Mouse (Mus musculus): ENCODE results near the gene Ncapd2.

The Ncapd2 gene

DNA sequence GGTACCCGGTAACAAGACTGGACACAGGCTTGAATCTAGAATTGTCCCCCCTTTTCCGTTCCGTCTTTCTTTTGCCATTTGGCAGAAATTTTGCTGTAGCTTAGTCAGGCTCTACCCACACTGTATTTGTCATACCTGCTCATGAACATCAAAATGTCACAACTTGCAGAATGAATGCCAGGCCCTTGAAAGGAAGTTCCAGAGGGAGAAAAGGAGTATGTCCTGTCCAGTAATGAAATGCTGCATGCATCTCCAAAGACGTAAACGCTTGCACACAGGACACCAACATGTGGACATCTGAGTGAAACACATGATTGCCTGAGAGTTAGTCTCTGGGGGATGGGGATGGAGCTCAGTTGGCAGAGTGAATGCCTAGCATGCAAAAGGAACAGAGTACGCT lies 22.2 kb upstream of the Ncapd2 start:
- no peak for DNase-seq (ENCODE audit: low spot score in 2 of 2)

DNA sequence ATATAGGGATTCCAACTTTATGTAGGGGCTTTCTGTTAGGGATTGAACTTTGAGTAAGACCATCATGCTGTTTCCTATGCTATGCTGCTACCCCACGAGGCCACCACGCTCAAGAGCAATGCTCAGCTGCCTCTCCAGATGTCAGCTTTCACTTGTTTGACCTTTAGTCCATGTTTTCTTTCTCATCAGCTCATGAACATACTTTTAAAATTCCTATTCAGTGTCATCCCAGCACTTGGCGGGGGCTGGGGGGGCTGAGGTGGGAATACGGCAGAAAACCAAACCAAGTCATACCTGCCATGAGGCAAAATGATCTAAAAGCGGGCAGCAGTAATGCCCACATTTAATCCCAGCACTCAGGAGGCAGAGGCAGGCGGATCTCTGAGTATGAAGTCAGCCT lies 21.6 kb upstream of the Ncapd2 start:
- DNase-seq (ENCODE audit: low spot score in 2 of 2) = no peak

DNA sequence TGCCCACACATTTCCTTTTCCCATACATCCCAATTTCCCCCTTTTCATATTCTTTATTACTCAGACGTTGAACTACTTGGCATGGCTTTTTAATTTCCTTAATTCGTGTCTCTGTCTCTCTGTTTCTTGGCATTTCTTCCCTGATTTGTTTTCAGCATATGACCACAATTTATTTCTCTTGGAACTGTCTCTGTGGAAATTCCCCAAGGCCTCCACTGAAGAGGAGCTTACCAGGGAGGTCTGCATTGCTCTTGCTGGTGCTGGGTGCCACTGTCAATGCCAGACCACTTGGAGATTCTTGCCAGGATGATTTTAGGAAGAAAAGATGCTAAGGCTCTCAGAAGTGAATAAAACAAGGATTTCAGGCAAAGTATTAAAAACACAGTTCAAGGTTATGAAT lies 21.1 kb upstream of the Ncapd2 start:
- no peak for DNase-seq (ENCODE audit: low spot score in 2 of 2)

DNA sequence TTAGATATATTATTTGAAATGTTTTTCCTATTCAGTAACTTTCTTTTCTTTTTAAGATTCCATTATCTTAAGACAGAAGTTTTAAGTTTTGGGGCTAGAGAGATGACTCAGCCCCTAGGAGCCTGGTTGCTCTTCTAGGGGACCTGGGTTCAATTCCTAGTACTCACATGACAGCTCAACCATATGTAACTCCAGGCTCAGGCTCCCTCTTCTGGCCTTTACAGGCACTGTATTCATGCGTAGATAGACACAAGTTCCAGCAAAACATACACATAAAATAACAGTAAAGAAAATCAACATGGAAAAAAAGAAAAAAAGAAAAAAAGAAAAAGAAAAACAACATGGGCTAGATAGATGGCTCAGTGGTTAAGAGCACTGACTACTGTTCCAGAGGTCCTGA lies 18.9 kb upstream of the Ncapd2 start:
- no peak for DNase-seq (ENCODE audit: low spot score in 2 of 2)

DNA sequence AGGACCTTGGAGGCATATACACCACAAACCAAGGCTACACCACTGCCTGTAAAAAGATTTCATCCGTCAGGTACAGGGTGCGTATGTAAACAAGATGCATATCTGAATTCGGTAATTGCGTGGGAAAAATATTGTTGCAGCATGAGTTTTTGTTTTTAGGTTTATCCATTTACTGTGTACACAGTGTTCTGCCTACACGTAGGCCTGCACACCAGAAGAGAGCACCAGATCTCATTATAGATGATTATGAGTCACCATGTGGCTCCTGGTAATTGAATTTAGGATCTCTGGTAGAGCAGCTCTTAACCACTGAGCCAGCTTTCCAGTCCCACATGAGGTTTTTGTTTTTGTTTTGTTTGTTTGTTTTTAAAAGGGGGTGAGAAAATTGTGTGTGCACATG lies 5.7 kb upstream of the Ncapd2 start:
- no peak for DNase-seq (ENCODE audit: low spot score in 2 of 2)

DNA sequence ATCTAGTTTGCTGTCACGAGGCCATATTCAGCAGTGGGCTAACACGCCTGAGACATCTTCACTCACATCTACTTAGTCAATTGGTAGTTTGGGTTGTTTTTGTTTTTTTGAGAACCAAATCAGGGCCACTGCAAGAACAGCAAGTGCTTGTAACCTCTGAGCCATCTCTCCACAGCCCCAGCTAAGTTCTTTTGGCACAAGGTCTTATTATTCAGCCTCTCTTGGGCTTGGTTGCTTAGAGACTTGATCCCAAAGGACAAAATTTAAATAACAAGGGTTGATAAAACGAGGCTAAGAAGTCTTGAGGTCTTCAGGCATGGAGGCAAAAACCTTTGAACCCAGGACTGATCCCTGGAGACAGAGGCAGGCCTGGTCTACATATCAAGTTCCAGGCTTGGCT lies 4.8 kb upstream of the Ncapd2 start:
- DNase-seq (ENCODE audit: low spot score in 2 of 2) = no peak

DNA sequence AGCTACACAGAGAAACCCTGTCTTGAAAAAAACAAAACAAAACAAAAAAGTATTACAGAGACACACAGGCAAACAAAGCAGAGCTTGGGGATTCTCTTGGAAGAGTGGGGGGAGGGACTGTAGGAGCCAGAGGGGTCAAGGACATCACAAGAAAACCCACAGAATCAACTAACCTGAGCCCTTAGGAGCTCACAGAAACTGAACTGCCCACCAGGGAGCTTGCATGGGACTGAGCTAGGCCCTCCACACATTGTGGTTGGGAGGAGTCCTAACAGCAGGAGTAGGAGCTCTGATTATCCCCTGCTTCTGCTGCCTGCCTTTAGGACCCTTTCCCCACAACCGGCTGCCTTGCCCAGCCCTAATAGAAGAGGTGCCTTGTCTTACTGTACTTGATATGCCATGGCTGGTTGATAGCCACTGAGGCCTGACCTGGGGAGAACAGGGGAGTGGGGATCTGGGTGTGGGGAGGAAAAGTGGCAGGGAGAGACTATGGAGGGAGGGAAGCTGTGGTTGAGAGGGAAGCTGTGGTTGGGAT lies 4.1 kb upstream of the Ncapd2 start:
- no peak for DNase-seq (ENCODE audit: low spot score in 2 of 2)

DNA sequence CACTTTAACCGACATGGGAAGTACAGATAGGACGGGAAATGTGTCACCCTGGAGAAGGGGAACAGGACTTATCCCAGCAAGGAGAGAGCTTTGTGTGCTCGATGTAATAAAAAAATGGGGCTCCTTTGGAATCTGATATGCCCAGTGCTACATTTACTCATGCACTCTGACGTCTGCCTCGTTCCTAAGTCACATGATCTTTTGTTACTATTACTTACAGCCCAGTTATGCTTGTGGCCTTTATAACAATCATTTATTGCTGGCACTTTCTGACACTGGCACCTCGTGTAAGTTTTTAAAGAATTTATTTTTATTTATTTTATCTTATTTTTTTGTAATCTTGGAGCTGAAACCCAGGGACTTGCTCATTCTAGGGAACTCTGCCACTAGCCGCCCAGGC lies 1.9 kb upstream of the Ncapd2 start:
- DNase-seq (ENCODE audit: low spot score in 2 of 2) = no peak

DNA sequence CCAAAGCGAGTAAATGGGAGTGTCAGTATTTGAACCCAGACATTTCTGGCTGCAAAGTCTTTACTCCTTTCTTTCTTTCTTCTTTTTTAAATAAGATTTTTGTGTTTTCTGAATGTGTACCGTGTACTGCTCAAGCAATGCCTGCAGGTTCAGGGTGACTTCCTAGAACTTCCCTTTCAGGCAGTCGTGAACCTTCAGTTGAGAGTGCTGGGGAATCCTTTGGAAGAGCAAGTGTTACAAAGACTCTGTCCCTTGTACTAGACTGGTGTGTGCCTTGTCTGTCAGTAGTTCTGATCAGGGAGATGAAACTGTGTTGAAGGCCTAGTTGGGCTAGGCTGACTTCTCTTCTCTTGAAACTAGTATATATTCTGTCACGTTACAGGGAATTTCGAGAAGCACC lies 1.3 kb upstream of the Ncapd2 start:
- DNase-seq (ENCODE audit: low spot score in 2 of 2) = no peak

DNA sequence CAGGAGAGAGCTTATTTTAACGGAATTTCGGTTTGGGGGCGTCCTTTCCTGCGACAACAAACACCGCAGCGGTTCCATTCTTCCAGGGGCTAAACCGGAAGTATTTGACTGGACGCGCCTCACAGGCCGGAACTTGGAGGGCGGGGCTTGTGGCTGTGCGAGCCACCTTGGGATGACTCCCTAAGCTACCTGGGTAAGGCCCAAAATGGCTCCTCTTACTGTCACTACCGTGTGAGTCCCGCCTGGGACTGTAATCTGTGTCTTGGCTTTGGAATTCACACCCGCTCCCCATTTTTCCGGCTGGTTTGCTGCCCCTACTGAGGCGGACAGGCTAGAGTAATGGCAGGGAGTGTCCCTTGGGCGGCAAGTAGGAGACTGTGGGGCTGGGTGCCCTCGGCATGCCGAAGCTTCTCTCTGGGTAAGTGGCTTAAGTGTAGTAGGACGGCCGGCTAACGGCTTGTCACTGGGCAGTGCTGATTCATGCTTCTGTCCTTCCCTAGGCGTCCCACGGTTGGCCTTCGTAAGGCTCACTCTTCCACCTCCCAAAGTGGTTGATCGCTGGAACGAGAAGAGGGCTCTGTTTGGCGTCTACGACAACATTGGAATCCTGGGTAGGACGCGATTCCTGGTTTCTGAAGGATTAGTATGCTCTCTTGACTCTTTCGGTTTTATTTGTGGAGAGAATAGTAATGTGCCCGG lies 664 bp upstream of the Ncapd2 start:
- peak; percentile 91 to 92 for DNase-seq (ENCODE audit: low spot score in 2 of 2)

DNA sequence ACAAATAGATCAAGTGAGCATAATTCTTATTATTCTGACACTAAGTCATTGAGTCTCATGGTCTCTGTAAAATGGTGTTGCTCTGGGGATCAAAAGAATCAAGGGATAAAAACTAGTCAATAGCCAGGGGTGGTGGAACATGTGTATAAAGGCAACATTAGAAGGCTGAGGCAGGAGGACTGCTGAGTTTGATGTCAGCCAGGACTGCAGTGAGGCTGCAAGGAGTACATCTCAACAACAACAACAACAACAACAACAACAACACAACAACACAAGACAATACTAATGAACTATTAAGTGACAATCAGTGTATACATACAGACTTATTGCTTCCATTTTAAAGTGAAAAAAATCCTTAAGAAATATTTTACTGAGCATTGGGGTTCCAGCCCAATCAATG lies 685 bp downstream of the Ncapd2 start:
- DNase-seq (ENCODE audit: low spot score in 2 of 2) = no peak

DNA sequence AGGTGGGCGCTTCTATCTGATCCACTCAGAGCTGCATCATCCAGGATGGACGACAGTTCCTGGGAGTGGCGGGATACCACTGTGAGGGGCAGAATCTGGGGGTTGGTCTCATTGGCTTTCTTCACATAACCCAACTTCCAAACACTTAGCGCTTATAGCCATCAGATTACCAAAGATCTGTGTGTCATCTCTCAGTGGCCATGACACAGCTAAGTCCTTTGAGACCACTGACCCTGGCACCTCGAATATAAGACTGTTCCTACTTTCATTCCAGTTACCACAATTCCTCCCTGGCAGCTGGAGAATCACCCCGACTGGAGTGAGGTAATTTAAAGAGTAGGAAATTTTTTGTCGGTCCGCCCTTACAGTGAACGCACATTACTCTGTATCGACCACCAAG lies 5.3 kb downstream of the Ncapd2 start:
- no peak for DNase-seq (ENCODE audit: low spot score in 2 of 2)

DNA sequence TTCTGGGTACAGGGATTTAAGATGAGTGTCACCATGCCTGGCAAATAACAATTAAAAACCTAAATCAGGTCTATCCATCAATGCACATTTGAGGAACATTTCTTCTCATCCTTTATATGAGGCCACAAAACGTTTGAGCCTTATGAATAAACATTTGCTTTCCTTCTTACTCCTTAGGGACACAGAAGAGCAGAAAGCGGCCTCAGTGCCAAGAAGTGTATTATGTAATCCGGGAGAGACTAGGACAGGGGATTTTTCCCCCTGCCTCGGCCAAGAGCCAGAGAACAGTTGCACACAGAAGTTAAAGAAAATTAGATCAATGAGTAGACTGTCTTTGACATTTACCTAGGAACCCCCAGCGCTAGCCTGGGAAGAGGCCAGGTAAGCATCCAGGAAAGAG lies 9.4 kb downstream of the Ncapd2 start:
- DNase-seq (ENCODE audit: low spot score in 2 of 2) = peak in 1 of 2 experiments; percentile 16

DNA sequence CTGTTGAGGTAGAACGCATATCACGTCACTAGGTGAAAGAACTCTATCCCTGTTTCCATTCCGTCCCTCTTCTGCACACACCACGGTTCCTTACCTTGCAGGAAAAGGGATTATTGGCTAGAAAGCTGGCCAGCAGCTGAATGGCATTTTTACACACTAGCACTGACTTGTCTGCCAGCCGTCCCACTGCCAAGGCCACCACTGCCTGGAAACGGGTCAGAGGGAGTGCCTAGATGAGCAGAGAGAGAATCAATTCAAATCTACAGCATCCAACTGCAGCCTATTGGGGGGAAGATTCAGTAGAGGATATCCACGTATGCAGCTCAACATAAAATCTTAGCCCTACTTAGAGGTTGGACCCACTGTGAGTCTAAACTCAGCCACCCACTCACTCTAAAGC lies 11.9 kb downstream of the Ncapd2 start:
- DNase-seq (ENCODE audit: low spot score in 2 of 2) = no peak

DNA sequence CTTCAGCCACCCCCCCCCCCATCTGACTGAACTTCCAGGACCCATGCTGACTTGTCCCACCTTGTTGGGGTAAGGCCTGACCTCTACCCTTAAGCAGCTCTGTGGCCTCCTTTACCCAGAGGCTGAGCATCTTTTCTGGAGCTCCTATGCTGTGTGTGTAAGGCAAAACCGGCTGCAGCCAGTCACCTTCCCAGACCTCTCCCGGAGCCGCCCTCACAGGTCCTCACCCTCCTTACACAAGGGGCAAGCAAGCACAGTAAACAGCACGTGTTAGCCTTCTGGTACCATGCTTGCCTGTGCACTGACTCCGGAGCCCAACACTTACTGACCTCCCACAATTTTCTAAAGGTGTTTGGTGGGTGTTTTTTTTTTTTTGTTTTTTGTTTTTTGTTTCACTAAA lies 16.0 kb downstream of the Ncapd2 start:
- no peak for DNase-seq (ENCODE audit: low spot score in 2 of 2)

DNA sequence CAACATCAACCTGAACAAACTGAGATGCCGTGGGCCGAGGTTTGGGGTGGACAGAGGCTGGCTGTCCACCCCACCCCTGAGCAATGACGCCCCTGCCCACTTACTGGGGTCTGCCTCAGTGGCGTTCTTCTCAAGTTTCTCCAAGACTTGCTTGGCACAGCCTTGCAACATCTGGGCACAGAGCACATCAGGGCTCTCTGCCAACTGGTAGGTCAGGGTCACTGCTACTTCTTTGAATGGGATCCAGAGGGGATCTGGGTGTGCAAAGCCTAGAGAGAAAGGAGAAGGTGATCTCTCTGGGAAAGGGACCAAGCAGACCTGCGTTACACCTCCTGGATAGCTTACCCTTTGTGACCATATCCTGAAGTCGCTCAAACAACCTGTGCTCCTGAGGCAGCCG lies 18.2 kb downstream of the Ncapd2 start:
- DNase-seq (ENCODE audit: low spot score in 2 of 2) = no peak

DNA sequence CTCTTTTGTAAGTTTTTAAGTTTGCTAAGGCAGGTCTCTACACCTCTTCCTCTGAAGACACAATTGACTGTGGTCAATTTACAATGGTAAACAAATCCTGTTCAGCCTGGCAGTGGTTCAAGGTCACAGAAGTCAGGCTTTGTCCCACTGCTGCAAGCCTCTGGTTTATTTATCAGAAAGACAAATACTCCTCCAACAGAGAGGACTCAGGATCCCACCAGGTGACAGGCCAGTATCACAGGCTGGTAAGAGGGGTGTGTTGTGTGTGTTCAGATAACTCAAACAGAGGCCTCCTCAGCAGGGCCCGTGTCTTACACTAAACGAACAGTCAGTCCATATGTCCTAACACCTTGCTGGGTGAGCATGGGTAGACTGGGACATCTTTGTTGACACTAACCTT lies 19.0 kb downstream of the Ncapd2 start:
- DNase-seq (ENCODE audit: low spot score in 2 of 2) = no peak

DNA sequence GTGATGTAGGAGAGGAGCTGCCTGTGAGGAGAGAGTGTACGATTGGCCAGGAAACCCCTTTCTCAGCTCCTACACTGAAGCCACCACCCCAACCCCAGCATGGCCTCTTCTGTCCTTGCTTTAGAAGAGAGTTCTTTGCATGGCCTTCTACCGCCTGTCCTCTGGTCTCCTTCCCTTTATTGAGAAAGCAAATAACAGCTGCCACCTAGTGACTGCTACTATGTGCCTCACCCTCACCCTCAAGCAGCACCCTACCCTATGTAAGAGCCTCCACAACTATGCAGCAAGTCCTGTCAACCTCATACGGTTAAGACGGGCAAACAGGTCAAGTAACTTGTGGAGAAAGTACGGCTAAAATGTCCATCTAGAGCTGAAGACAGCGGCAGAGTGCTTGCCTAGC lies 21.3 kb downstream of the Ncapd2 start:
- DNase-seq (ENCODE audit: low spot score in 2 of 2) = no peak

DNA sequence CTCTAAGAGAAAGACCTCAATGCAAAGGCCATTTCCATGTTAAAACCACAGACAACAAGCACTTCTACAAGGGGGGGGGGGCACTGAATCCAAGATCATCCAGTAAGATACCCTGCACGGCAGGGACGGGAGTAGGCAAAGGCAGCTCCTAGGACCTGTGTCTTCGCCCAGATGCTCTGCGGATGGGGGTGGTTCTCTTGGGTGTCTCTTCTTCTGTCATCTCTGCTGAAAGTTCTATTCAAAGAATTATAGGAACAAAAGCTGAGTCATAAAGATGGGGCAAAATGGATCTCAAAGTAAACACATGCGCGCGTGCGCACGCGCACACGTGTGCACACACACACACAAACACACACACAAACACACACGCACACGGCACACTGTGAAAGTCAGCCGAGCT lies 23.4 kb downstream of the Ncapd2 start:
- peak; percentile 39 to 59 for DNase-seq (ENCODE audit: low spot score in 2 of 2)

DNA sequence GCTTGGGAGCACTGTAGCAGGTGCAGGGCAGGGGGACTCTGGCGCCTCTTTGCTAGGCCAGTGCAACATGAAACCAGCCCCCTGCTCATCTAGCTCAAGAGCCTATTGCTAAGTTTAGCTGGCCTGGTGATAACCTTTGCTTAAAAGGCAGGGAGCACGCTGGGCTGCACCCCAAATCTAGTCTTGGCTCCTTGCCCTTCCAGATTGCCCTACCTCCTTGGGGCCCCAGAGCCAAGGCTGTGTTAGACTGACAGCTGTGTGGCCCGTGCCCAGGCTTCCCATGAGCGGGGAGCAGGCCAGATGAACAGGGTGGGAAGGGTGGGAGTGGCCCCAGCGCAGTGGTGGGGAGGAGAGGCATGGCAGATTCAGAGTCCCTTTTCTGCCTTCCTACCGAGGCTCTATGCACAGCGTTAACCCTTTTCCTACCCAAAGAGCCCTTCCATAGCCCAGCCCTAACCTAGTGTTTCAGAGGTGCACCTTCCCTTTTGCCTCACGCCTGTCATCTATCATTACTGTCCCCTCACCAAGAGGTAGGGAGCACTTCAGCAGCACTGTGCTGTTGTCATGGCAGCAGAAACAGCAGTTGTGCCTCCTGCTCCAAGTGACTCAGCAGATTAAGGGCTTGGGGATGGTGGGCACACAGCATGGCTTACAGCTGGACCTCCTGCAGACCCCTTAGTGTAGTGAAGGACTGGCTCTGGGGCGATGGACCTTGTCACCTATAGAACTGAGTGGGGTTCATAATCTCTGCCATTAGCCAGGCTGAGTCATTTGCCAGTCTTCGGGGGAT lies 24.4 kb downstream of the Ncapd2 start:
- DNase-seq (ENCODE audit: low spot score in 2 of 2) = peak; percentile 63 to 66

DNA sequence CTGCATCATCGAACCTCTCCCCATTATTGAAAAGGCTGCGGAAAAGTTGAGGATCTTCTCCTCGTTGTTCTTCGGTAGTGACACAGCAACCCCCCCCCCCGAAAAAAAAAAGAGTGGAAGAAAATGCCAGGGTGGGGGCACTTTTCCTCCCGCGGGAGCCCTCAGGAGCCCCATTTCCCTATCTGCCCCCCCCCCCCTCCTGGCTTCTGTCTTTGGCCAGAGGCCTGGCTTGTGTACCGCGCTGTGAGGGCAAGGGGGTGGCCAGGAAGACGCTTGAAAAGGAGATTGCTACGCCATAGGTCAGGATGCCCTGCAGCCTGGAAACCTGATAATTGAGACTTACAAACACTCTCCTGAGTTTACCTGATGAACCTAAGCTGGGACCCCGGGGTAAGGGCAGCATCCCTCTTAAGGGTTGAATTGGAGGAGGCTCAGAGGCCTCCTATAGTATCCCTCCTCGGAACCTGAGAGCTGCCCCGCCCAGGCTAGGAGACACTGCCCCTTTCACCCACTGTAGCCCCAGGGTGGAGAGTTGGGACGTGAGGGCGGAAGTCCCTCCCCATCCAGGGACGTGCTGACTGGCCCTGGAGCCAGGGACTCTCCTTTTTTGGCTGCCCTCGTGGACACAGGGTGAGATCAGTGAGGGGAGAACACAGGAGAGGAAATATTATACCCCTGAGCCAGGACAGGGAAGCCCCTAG lies 25.3 kb downstream of the Ncapd2 start, which contains the start of gene Gapdh:
TSS of gene Gapdh (minus strand) at position 417 of the 701 bp plus-strand sequence.
- peak; percentile 26 to 42 for DNase-seq (ENCODE audit: low spot score in 2 of 2)

DNA sequence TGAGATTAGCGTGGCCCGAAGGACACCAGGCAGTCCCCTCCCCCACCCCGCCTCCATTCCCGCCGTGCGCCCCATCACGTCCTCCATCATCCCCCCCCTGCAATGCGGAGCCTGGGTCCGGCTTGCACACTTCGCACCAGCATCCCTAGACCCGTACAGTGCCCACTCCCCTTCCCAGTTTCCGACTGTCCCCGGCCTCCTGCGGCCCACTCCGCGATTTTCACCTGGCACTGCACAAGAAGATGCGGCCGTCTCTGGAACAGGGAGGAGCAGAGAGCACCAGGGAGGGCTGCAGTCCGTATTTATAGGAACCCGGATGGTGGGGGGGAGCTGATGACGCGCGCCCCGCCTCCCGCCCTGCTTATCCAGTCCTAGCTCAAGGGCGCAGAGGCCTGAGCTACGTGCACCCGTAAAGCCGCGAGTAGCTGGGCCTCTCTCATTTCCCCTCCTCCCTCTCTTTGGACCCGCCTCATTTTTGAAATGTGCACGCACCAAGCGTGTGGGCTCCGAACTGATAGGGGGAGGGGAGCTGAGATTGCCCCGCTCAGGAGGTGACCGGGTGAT lies 26.1 kb downstream of the Ncapd2 start:
- peak; percentile 94 to 99 for DNase-seq (ENCODE audit: low spot score in 2 of 2)
